Mouse (Mus musculus) thymus, adult 2 months (tissue): ENCODE measurements around the gene Tpbpa. TPM values are rescaled to one million over a fixed set of nuclear protein-coding genes. Genes with fewer than 3 reads are reported as not detected.
"Not testable (repeated sequence)": the region's sequence is repeated elsewhere in the genome, so short reads cannot be mapped to it uniquely, and the experiment has no call there.

Experiments used
- DNase-seq: peaks from one replicate; pipeline ENCODE4 v3.0.0; 2021
- H3K27ac ChIP-seq: fragments of 200-500 bp; 2 replicates; pipeline ENCODE4 v1.5.1; 2012; ENCODE audit warnings: low read length, control low read depth; ENCODE audit not compliant: control insufficient read depth, insufficient read depth
- H3K27me3 ChIP-seq: fragments of 200-500 bp; 2 replicates; pipeline ENCODE4 v1.6.1; 2012; ENCODE audit warnings: mild to moderate bottlenecking, low read length, moderate library complexity, mixed read lengths; ENCODE audit not compliant: control insufficient read depth, insufficient read depth
- H3K36me3 ChIP-seq: fragments of 200-500 bp; 2 replicates; pipeline ENCODE4 v1.6.1; 2012; ENCODE audit warnings: mild to moderate bottlenecking, low read length, moderate library complexity; ENCODE audit not compliant: control insufficient read depth, insufficient read depth
- H3K4me1 ChIP-seq: fragments of 200-500 bp; replicated peaks from 2 replicates; pipeline ENCODE4 v1.6.1; 2012; ENCODE audit warnings: low read length; ENCODE audit not compliant: control insufficient read depth, insufficient read depth
- H3K4me3 ChIP-seq: fragments of 200-500 bp; 2 replicates; pipeline ENCODE4 v1.5.1; 2012; ENCODE audit warnings: mild to moderate bottlenecking, low read length, control low read depth, moderate library complexity; ENCODE audit not compliant: control insufficient read depth, insufficient read depth
- CTCF ChIP-seq: fragments of 200-500 bp; IDR thresholded peaks from 2 replicates; pipeline ENCODE4 v1.5.1; 2012; ENCODE audit warnings: mild to moderate bottlenecking, control low read depth, low read length, moderate library complexity, borderline replicate concordance; ENCODE audit not compliant: control insufficient read depth, poor library complexity, insufficient read depth; ENCODE audit errors: extremely low read depth
- POLR2A ChIP-seq: fragments of 200-500 bp; IDR thresholded peaks from 2 replicates; pipeline ENCODE4 v1.6.1; 2012; ENCODE audit warnings: mild to moderate bottlenecking, low read length, control low read depth, moderate library complexity; ENCODE audit not compliant: control insufficient read depth, poor library complexity, insufficient read depth; ENCODE audit errors: extremely low read depth
- WGBS: fragments of 180-500 bp; shearing (Covaris S2); methylation state at CpG from one replicate; pipeline ENCODE4 v1.1.7; 2018; 5-methylcytosine and 5-hydroxymethylcytosine counted together
- polyA plus RNA-seq: library from polyadenylated mRNA; depleted of rRNA; stranded (reverse); fragments of >200 nt; gene quantifications from 2 replicates; pipeline ENCODE4 v1.2.3, GENCODE M21; 2012; rRNA removed

Tpbpa gene
- polyA plus RNA-seq, 1 experiment = not detected

DNA sequence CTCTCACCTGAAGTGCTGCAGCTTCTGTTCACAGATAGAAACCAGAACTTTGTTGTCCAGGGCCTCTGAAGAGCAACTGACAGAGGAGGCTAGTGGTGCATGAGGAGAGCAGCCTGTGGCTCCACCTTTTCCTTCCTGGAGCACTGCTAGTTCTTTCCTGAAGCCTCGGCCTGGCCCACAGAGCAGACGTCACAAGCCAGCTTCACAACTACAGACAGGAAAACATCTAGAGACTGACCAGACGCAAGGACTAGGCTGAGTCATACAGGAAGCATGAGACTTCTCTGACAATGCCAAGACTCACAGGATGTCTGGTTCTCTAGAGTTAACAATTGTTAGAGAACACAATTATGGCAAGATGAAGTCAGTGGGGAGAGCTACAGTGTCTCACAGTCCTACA lies 44.5 kb downstream of the Tpbpa start, which contains the start of gene Ctla2b:
Gene Ctla2b, minus strand, starts transcription at position 120 of the 400 bp plus-strand sequence.
- 13% methylated on average over 3 of the region's 3 CpGs for WGBS
- no peak for TF ChIP-seq CTCF
- no peak for TF ChIP-seq POLR2A
- DNase-seq = peak; percentile 3
- H3K27ac ChIP-seq = peak within 1 kb of the TSS; percentile 49; the same call in 1 of the 2 replicates
- 0 out of 2 replicates have a peak, but pooled peaks cover 2% of the 10 kb centered on the region for H3K4me1 ChIP-seq
- H3K4me3 ChIP-seq = no peak within 1 kb of the TSS
- H3K27me3 ChIP-seq = no peaks in the 10 kb centered on the region
- no peaks in the 10 kb centered on the region for H3K36me3 ChIP-seq

DNA sequence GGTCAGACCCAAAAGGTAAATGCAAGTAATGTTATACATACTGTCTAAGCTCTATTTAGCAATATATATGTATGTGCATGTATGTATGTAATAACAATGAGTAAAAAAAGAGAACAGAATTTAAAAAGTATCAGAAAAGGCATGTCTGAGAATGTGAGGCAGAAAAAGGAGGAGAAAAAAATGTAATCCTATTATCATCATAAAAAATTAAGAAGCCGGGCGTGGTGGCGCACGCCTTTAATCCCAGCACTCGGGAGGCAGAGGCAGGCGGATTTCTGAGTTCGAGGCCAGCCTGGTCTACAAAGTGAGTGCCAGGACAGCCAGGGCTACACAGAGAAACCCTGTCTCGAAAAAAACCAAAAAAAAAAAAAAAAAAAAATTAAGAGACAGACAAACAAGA lies 45.0 kb downstream of the Tpbpa start, which contains the start of gene Gm49392:
Gene Gm49392, minus strand, starts transcription at position 101 of the 400 bp plus-strand sequence.
- WGBS = 83% methylated on average over 8 of the region's 8 CpGs
- not testable (repeated sequence) for H3K4me1 ChIP-seq, H3K36me3 ChIP-seq, DNase-seq, H3K27me3 ChIP-seq, H3K4me3 ChIP-seq
- H3K27ac ChIP-seq = peak within 1 kb of the TSS; percentile 49; the same call in 1 of the 2 replicates

DNA sequence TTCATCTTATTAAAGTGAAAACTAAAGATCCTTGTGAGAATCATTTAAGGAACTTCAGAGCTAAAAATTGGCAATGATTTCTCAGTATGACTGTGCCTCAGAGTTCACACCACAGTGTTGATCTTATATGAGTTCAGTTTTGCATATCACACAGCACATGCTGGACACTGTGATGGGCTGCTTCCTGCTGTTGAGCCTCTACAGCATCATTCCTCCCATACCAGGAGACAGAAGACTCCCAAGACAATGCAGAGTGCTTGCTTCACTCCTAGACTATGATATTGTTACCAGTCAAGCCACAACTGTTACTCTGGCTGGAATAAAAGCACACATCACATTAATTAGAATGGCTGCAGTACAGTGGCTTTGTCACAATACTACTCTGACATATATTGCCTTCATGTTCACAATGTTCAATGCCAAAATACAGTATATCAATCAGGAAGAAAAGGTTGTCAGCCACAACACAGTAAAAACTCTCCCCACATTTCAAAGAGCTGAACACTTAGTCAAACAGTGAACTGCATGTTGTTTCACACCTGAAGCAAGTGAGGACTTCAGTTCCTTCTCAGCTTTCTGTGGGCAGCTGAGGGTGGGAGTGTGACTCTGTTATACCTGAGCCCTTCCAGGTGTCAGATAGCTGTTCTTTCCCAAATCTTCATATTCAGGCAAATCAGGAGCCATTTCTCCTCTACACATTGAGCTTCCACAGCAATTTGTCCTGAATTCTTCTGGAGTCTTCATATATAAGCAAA lies 46.2 kb downstream of the Tpbpa start:
- no peaks in the 10 kb centered on the region for H3K36me3 ChIP-seq
- DNase-seq = no peak
- H3K27me3 ChIP-seq = no peaks in the 10 kb centered on the region
- no peak overlapping the region for H3K4me3 ChIP-seq
- TF ChIP-seq CTCF = no peak
- no peak for TF ChIP-seq POLR2A
- H3K27ac ChIP-seq = no peak overlapping the region
- 0 out of 2 replicates have a peak, but pooled peaks cover 2% of the 10 kb centered on the region for H3K4me1 ChIP-seq

GRCm38 (mm10) chr13:60892301-60892700 lies 49.5 kb downstream of the Tpbpa start:
- Histone ChIP-seq H3K27me3 (no peaks in the 10 kb centered on the region), H3K4me3 (no peak overlapping the region), H3K27ac (no peak overlapping the region), H3K4me1 (0 out of 2 replicates have a peak, but pooled peaks cover 2% of the 10 kb centered on the region), H3K36me3 (no peaks in the 10 kb centered on the region)
- DNase-seq = no peak
- TF ChIP-seq POLR2A (no peak), CTCF (no peak)
- 94% methylated on average over 1 of the region's 1 CpGs for WGBS

Other genes with a start within 250 kb of the Tpbpa start
- gene BC051665, start 155.6 kb downstream of the Tpbpa start, polyA plus RNA-seq = not detected in 2 replicates
- gene Ctsll3, start 139.1 kb downstream of the Tpbpa start, polyA plus RNA-seq = not detected in 2 replicates
- gene 4930486L24Rik, start 77.5 kb downstream of the Tpbpa start, polyA plus RNA-seq = 0.19 TPM in 1 of 2 replicates, not detected in the other
- gene Gm49392, start 45.1 kb downstream of the Tpbpa start, polyA plus RNA-seq = 0.38 and 0.60 TPM in 2 replicates
- gene Ctla2b, start 44.5 kb downstream of the Tpbpa start, polyA plus RNA-seq = 0.46 and 0.57 TPM in 2 replicates
- not detected in 2 replicates for gene Tpbpb, start 37.1 kb downstream of the Tpbpa start, polyA plus RNA-seq
- gene Gm49393, start 6.4 kb downstream of the Tpbpa start, polyA plus RNA-seq = not detected in 2 replicates
- 0.26 and 1.2 TPM in 2 replicates for gene Gm49391, start 5.4 kb downstream of the Tpbpa start, polyA plus RNA-seq
- 4.1 and 6.4 TPM in 2 replicates for gene Ctla2a, start 5.4 kb downstream of the Tpbpa start, polyA plus RNA-seq
- gene Ctsj, start 64.0 kb upstream of the Tpbpa start, polyA plus RNA-seq = not detected in 2 replicates
- not detected in 2 replicates for gene Ctsq, start 98.6 kb upstream of the Tpbpa start, polyA plus RNA-seq
- gene Ctsr, start 222.3 kb upstream of the Tpbpa start, polyA plus RNA-seq = not detected in 2 replicates